Mouse (Mus musculus) stomach, postnatal 0 days (tissue): ENCODE data around the gene Zfand4.

Experiments used
- CTCF ChIP-seq: IDR thresholded peaks from 2 replicates; pipeline ENCODE4 v1.5.1; 2016; ENCODE audit warnings: antibody characterized with exemption, low read depth, mild to moderate bottlenecking, moderate library complexity
- EP300 ChIP-seq: optimal IDR thresholded peaks from 2 replicates; pipeline ENCODE3; 2016; ENCODE audit warnings: antibody characterized with exemption

DNA sequence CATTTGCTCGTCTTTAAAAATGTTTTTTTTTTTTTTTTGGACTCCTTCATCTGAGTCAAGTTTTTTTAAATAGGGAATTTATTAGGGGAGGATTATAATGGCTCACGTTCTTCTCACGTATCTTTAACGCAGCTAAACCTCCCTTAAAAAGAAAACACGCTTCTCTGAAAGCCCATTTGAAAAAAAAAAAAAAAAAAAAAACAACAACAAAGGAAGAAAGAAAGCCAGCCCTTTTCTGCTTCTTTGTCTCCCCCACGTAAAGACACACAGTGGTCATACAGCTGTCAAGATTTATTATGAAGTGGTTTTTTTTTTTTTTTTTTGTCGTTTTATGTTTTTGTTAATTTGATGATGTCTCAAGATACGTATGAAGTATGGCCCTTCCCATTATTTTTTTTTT is 74.5 kb downstream of the Zfand4 start:
- no peak for TF ChIP-seq CTCF
- no peak for TF ChIP-seq EP300
